Mouse (Mus musculus): ENCODE measurements around the gene Nyap1.
A peak's percentile ranks its signal among the peaks of the same experiment; 100 is the strongest.

Nyap1 gene

GRCm38 (mm10) chr5:137691881-137692280 lies 49.5 kb downstream of the Nyap1 start:
- DNase-seq = no peak

GRCm38 (mm10) chr5:137690531-137690930 lies 50.9 kb downstream of the Nyap1 start:
- DNase-seq = no peak

GRCm38 (mm10) chr5:137689974-137690373 lies 51.4 kb downstream of the Nyap1 start:
- no peak for DNase-seq

GRCm38 (mm10) chr5:137686127-137686790 lies 55.1 kb downstream of the Nyap1 start:
- DNase-seq = no peak

- no peak for DNase-seq
These were observed 55.8 kb downstream of the Nyap1 start for GRCm38 (mm10) chr5:137685653-137686052.

GRCm38 (mm10) chr5:137684294-137685123 lies 56.9 kb downstream of the Nyap1 start, which contains the start of gene Agfg2:
Gene Agfg2, minus strand, starts transcription at chr5:137684726.
- DNase-seq = peak; percentile 99

GRCm38 (mm10) chr5:137683388-137684293 lies 57.8 kb downstream of the Nyap1 start:
- peak; percentile 41 for DNase-seq

- DNase-seq = no peak
These were observed 58.9 kb downstream of the Nyap1 start for GRCm38 (mm10) chr5:137682526-137682925.
